ENCODE assay signal across 9 mouse cellular contexts in the genomic region with DNA sequence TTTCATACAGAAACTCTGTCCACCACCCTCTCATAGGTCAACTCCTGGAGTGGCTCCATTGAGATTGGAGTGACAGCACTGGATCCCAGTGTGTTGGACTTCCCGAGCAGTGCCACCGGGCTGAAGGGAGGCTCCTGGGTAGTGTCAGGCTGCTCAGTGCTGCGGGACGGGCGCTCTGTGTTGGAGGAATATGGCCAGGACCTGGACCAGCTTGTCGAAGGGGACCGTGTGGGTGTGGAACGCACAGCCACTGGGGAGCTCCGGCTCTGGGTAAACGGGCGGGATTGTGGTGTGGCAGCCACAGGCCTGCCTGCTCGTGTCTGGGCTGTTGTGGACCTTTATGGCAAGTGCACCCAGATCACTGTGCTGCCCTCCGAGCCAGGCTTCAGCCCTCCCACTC. TPM values are rescaled to one million over a fixed set of nuclear protein-coding genes. Genes with fewer than 3 reads are reported as not detected.
DNase-seq lines count a peak whose midpoint lies in the region; ATAC-seq and TF ChIP-seq lines count a peak whose summit lies in the region.
"Had no signal": no experiment of that assay in that cellular context is flagged by ENCODE, and none has a peak within 500 bp of the region (broad histone marks: within the 10 kb centered on the region; RNA-seq: fewer than 3 reads in every experiment).

No protein-coding gene starts in this region.

- no peaks in the 10 kb centered on the region for H3K27me3 ChIP-seq in hindbrain, embryonic 11.5 days (ENCODE audit: control insufficient read depth, insufficient read depth, low read length)
- H3K27me3 ChIP-seq in midbrain, embryonic 10.5 days (ENCODE audit: low read depth, poor library complexity, severe bottlenecking) = no peaks in the 10 kb centered on the region

- peak overlapping the region; percentile 97 for H3K4me2 ChIP-seq in hindbrain, embryonic 11.5 days (replicated peaks; ENCODE audit: low read depth, low read length)

- H3K4me3 ChIP-seq in bone marrow macrophage, adult 2 months (ENCODE audit: insufficient read depth, low read length) = peak overlapping the region; percentile 72
- peak overlapping the region; percentile 92 for H3K4me3 ChIP-seq in hindbrain, embryonic 11.5 days (ENCODE audit: low read depth, low read length)
- peak overlapping the region; percentile 91 for H3K4me3 ChIP-seq in midbrain, embryonic 10.5 days

- WGBS in hindbrain, embryonic 11.5 days = 91% methylated on average over 12 of the region's 13 CpGs
- WGBS in midbrain, embryonic 10.5 days = 91% methylated on average over 13 of the region's 13 CpGs

- no peaks in the 10 kb centered on the region for H3K9me3 ChIP-seq in hindbrain, embryonic 11.5 days (ENCODE audit: control insufficient read depth, low read length)
- H3K9me3 ChIP-seq in midbrain, embryonic 10.5 days (replicated peaks) = no peaks in the 10 kb centered on the region

- H3K9ac ChIP-seq in hindbrain, embryonic 11.5 days (ENCODE audit: low read depth, low read length) = no peak overlapping the region

- H3K27ac ChIP-seq in bone marrow macrophage, adult 2 months (ENCODE audit: insufficient read depth, low read depth, low read length) = no peak overlapping the region
- H3K27ac ChIP-seq in hindbrain, embryonic 11.5 days (ENCODE audit: low read depth, low read length) = no peak overlapping the region
- no peak overlapping the region for H3K27ac ChIP-seq in midbrain, embryonic 10.5 days (replicated peaks)

- ATAC-seq in hindbrain, embryonic 11.5 days (ENCODE audit: low FRiP score) = no peak
- no peak for ATAC-seq in erythroid progenitor cell, adult 5-6 weeks (replicated peaks; ENCODE audit: low FRiP score, poor library complexity, severe bottlenecking)

- TF ChIP-seq POLR2A in bone marrow macrophage, adult 2 months (IDR thresholded peaks at IDR 0.05; ENCODE audit: borderline replicate concordance, low read depth, low read length) = no peak

- peaks cover 21% of the 10 kb centered on the region for H3K36me3 ChIP-seq in hindbrain, embryonic 11.5 days (ENCODE audit: control insufficient read depth, insufficient read depth, low read length)
- H3K36me3 ChIP-seq in midbrain, embryonic 10.5 days = peaks cover 51% of the 10 kb centered on the region

- TF ChIP-seq CTCF in bone marrow macrophage, adult 2 months (IDR thresholded peaks at IDR 0.05; ENCODE audit: low read depth, low read length) = no peak

- DNase-seq in kidney, adult 9 months = peak; percentile 11
- DNase-seq in kidney, adult 8-10 months = no peak
- no peak for DNase-seq in hindbrain, embryonic 11.5 days (ENCODE audit: low spot score)
- no peak for DNase-seq in midbrain, embryonic 10.5 days (ENCODE audit: low spot score)
- DNase-seq in right cerebral cortex, postnatal 25 days = no peak
- no peak for DNase-seq in gastrocnemius, adult 8-10 months (ENCODE audit: low spot score in 2 of 2)
- DNase-seq: lung, postnatal 14 days had no signal

- peaks cover 4% of the 10 kb centered on the region; the same call in 1 of the 2 replicates for H3K4me1 ChIP-seq in bone marrow macrophage, adult 2 months (ENCODE audit: control insufficient read depth, insufficient read depth, low read length)
- peaks cover 14% of the 10 kb centered on the region for H3K4me1 ChIP-seq in hindbrain, embryonic 11.5 days (replicated peaks; ENCODE audit: control insufficient read depth, insufficient read depth, low read length)
- H3K4me1 ChIP-seq in midbrain, embryonic 10.5 days = peaks cover 45% of the 10 kb centered on the region

RNA-seq across cellular contexts. Expression of a gene that starts 2.1 kb away (rescaled TPM):
- 15.8 and 16.9 TPM in 2 replicates for polyA plus RNA-seq in bone marrow macrophage, adult 2 months (2012; ENCODE audit: insufficient read depth, insufficient read length, missing spikeins)
- polyA plus RNA-seq in hindbrain, embryonic 11.5 days (2014; fragmentation: Nextera tagmentation; extraction: Ambion mirVana) = 15.0 and 20.6 TPM in 2 replicates
- polyA plus RNA-seq in midbrain, embryonic 10.5 days (2016; fragmentation: Nextera tagmentation; extraction: Ambion mirVana) = 12.8 and 14.3 TPM in 2 replicates
- total RNA-seq in erythroid progenitor cell, adult 5-6 weeks (2015; ENCODE audit: low replicate concordance) = 8.6 and 8.8 TPM in 2 replicates
- 23.2 and 59.7 TPM in 2 replicates for total RNA-seq in erythroid progenitor cell, adult 5-6 weeks (2017; ENCODE audit: low replicate concordance)
- total RNA-seq in gastrocnemius, adult 8-10 months (2022) = 10 to 100 TPM; 21.6 to 31.3 (median 25.5) TPM

RNA-seq across cellular contexts. Expression of a gene that starts 2.2 kb away (rescaled TPM):
- polyA plus RNA-seq in bone marrow macrophage, adult 2 months (2012; ENCODE audit: insufficient read depth, insufficient read length, missing spikeins) = 1.4 TPM in 1 of 2 replicates, not detected in the other
- polyA plus RNA-seq in hindbrain, embryonic 11.5 days (2014; fragmentation: Nextera tagmentation; extraction: Ambion mirVana) = 14.5 and 14.7 TPM in 2 replicates
- 14.8 and 20.5 TPM in 2 replicates for polyA plus RNA-seq in midbrain, embryonic 10.5 days (2016; fragmentation: Nextera tagmentation; extraction: Ambion mirVana)
- 2.5 TPM in 1 of 2 replicates, not detected in the other for total RNA-seq in erythroid progenitor cell, adult 5-6 weeks (2015; ENCODE audit: low replicate concordance)
- 0.51 TPM in 1 of 2 replicates, not detected in the other for total RNA-seq in erythroid progenitor cell, adult 5-6 weeks (2017; ENCODE audit: low replicate concordance)
- 1 to 10 TPM in 1 of 4 experiments, under 1 TPM in 3; 0.22 to 1.1 (median 0.57) TPM for total RNA-seq in gastrocnemius, adult 8-10 months (2022)

RNA-seq across cellular contexts. Expression of a gene that starts 7.6 kb away (rescaled TPM):
- polyA plus RNA-seq in bone marrow macrophage, adult 2 months (2012; ENCODE audit: insufficient read depth, insufficient read length, missing spikeins) = 0.66 TPM in 1 of 2 replicates, not detected in the other
- 0.45 and 1.4 TPM in 2 replicates for polyA plus RNA-seq in hindbrain, embryonic 11.5 days (2014; fragmentation: Nextera tagmentation; extraction: Ambion mirVana)
- 1.0 and 1.2 TPM in 2 replicates for polyA plus RNA-seq in midbrain, embryonic 10.5 days (2016; fragmentation: Nextera tagmentation; extraction: Ambion mirVana)
- 9.4 and 12.6 TPM in 2 replicates for total RNA-seq in erythroid progenitor cell, adult 5-6 weeks (2015; ENCODE audit: low replicate concordance)
- 8.5 and 11.6 TPM in 2 replicates for total RNA-seq in erythroid progenitor cell, adult 5-6 weeks (2017; ENCODE audit: low replicate concordance)
- under 1 TPM in 3 of 4 experiments, not detected in 1; 0.15 to 0.21 (median 0.19) TPM for total RNA-seq in gastrocnemius, adult 8-10 months (2022)

RNA-seq across cellular contexts. Expression of a gene that starts 10.7 kb away (rescaled TPM):
- 92.8 and 103 TPM in 2 replicates for polyA plus RNA-seq in bone marrow macrophage, adult 2 months (2012; ENCODE audit: insufficient read depth, insufficient read length, missing spikeins)
- polyA plus RNA-seq in hindbrain, embryonic 11.5 days (2014; fragmentation: Nextera tagmentation; extraction: Ambion mirVana) = 84.3 and 89.0 TPM in 2 replicates
- 98.4 and 111 TPM in 2 replicates for polyA plus RNA-seq in midbrain, embryonic 10.5 days (2016; fragmentation: Nextera tagmentation; extraction: Ambion mirVana)
- total RNA-seq in erythroid progenitor cell, adult 5-6 weeks (2015; ENCODE audit: low replicate concordance) = 268 and 359 TPM in 2 replicates
- total RNA-seq in erythroid progenitor cell, adult 5-6 weeks (2017; ENCODE audit: low replicate concordance) = 130 and 161 TPM in 2 replicates
- total RNA-seq in gastrocnemius, adult 8-10 months (2022) = 10 to 100 TPM; 38.6 to 53.2 (median 50.3) TPM

RNA-seq across cellular contexts. Expression of a gene that starts 18.8 kb away (rescaled TPM):
- 326 and 347 TPM in 2 replicates for polyA plus RNA-seq in bone marrow macrophage, adult 2 months (2012; ENCODE audit: insufficient read depth, insufficient read length, missing spikeins)
- polyA plus RNA-seq in hindbrain, embryonic 11.5 days (2014; fragmentation: Nextera tagmentation; extraction: Ambion mirVana) = 1,842 and 1,860 TPM in 2 replicates
- polyA plus RNA-seq in midbrain, embryonic 10.5 days (2016; fragmentation: Nextera tagmentation; extraction: Ambion mirVana) = 2,258 and 2,701 TPM in 2 replicates
- 394 and 471 TPM in 2 replicates for total RNA-seq in erythroid progenitor cell, adult 5-6 weeks (2015; ENCODE audit: low replicate concordance)
- 246 and 254 TPM in 2 replicates for total RNA-seq in erythroid progenitor cell, adult 5-6 weeks (2017; ENCODE audit: low replicate concordance)
- 100 to 1,000 TPM; 443 to 477 (median 467) TPM for total RNA-seq in gastrocnemius, adult 8-10 months (2022)
